Mouse (Mus musculus) myocyte (in vitro differentiated cells): ENCODE results near the gene Sulf2. TPM values are rescaled to one million over a fixed set of nuclear protein-coding genes. Genes with fewer than 3 reads are reported as not detected.

Source experiments
- H3K27me3 ChIP-seq: one replicate; pipeline ENCODE4 v1.6.1; 2011; ENCODE audit not compliant: control insufficient read depth, insufficient read depth, insufficient read length
- H3K36me3 ChIP-seq: one replicate; pipeline ENCODE4 v1.6.1; 2011; ENCODE audit not compliant: control insufficient read depth, insufficient read depth
- H3K4me2 ChIP-seq: one replicate; pipeline ENCODE4 v1.6.1; 2011; ENCODE audit warnings: low read depth, control low read depth
- H3K4me3 ChIP-seq: one replicate; pipeline ENCODE4 v1.5.1; 2011; ENCODE audit warnings: mild to moderate bottlenecking, control low read depth, moderate library complexity
- H3K79me2 ChIP-seq: one replicate; pipeline ENCODE4 v1.6.1; 2011; ENCODE audit not compliant: control insufficient read depth, insufficient read depth
- H3ac ChIP-seq: one replicate; pipeline ENCODE4 v1.6.1; 2011; ENCODE audit not compliant: control insufficient read depth, insufficient read length
- CEBPB ChIP-seq: IDR thresholded peaks from 2 replicates; pipeline ENCODE4 v1.6.1; 2011; ENCODE audit warnings: mild to moderate bottlenecking, moderate library complexity; ENCODE audit not compliant: poor library complexity, insufficient read depth, severe bottlenecking
- E2F4 ChIP-seq: IDR thresholded peaks from one replicate; pipeline ENCODE4 v1.6.1; 2011; ENCODE audit warnings: mild to moderate bottlenecking, control low read depth, moderate library complexity; ENCODE audit not compliant: insufficient read depth
- MAX ChIP-seq: IDR thresholded peaks from one replicate; pipeline ENCODE4 v1.6.1; 2011; ENCODE audit warnings: low read depth, mild to moderate bottlenecking, control low read depth
- MYOD1 ChIP-seq, 3 experiments: IDR thresholded peaks; one replicate each; pipeline ENCODE4 v1.6.1; 2011; ENCODE audit warnings: control low read depth in 2 of 3, low read depth in 2 of 3, mild to moderate bottlenecking in 2 of 3, moderate library complexity in 1 of 3; ENCODE audit not compliant: insufficient read length in 2 of 3, control insufficient read depth in 1 of 3
- MYOG ChIP-seq, 3 experiments: IDR thresholded peaks; one replicate each; pipeline ENCODE4 v1.6.1; 2011; ENCODE audit warnings: control low read depth in 2 of 3, low read depth in 2 of 3, mild to moderate bottlenecking in 2 of 3; ENCODE audit not compliant: insufficient read length in 2 of 3, control insufficient read depth in 1 of 3, insufficient read depth in 1 of 3
- POLR2A ChIP-seq: IDR thresholded peaks from one replicate; pipeline ENCODE4 v1.6.1; 2011; ENCODE audit warnings: low read depth, mild to moderate bottlenecking, control low read depth, moderate library complexity; ENCODE audit not compliant: insufficient read length
- POLR2AphosphoS2 ChIP-seq: IDR thresholded peaks from one replicate; pipeline ENCODE4 v1.6.1; 2011; ENCODE audit warnings: low read depth, control low read depth; ENCODE audit not compliant: insufficient read length
- REST ChIP-seq: IDR thresholded peaks from one replicate; pipeline ENCODE4 v1.6.1; 2011; ENCODE audit warnings: mild to moderate bottlenecking, control low read depth, moderate library complexity; ENCODE audit not compliant: insufficient read depth, insufficient read length
- SRF ChIP-seq: IDR thresholded peaks from one replicate; pipeline ENCODE4 v1.6.1; 2011; ENCODE audit warnings: low read depth; ENCODE audit not compliant: control insufficient read depth, insufficient read length
- TCF12 ChIP-seq: IDR thresholded peaks from one replicate; pipeline ENCODE4 v1.6.1; 2011; ENCODE audit warnings: mild to moderate bottlenecking, control low read depth; ENCODE audit not compliant: poor library complexity, insufficient read depth, severe bottlenecking
- TCF3 ChIP-seq: IDR thresholded peaks from one replicate; pipeline ENCODE4 v1.6.1; 2011; ENCODE audit warnings: low read depth, control low read depth; ENCODE audit not compliant: insufficient read length
- USF1 ChIP-seq: IDR thresholded peaks from one replicate; pipeline ENCODE4 v1.6.1; 2011; ENCODE audit warnings: low read depth, mild to moderate bottlenecking, control low read depth, moderate library complexity
- polyA plus RNA-seq: library from polyadenylated mRNA; unstranded; fragments of >200 nt; fragmentation: generic; extraction: Trizol; gene quantifications from one replicate; pipeline ENCODE4 v1.2.1, GENCODE M21; 2012; ENCODE audit warnings: missing spikeins

The Sulf2 gene
- polyA plus RNA-seq, 1 experiment = 36.7 TPM

DNA sequence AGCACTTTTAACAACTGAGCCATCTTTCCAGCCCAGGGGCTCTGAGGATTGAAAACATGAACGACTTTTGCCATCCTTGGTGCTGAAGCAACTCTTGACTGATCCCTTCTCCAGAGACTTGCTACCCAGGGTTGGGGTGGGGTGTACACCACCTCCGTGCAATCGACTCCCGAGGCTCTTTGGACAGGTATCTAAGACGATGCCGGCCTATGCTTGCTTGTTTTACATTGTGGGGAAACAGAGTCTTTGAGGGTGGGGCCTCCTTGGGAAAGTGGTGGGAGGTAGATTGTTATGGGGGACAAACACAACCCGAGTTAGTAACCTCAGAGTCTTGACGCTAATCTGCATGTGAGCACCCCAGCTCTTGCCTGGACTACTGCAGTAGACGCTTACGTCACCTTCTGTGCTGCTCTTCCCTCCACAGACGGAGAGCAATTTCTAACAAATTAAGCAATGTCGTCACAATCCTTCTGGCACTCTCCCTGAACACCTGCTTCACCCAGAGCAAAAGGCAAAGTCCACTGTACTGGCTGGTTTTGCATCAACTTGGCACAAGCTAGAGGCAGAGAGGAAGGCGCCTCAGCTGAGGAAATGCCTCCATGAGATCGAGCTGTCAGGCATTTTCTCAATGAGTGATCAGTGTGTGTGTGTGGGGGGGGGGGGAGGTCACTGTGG is 33.6 kb downstream of the Sulf2 start:
- no peaks in the 10 kb centered on the region for H3K79me2 ChIP-seq
- TF ChIP-seq REST = no peak
- TF ChIP-seq POLR2A = no peak
- TF ChIP-seq MYOD1 (IDR thresholded peaks at IDR 0.05; ENCODE audit: control insufficient read depth in 1 of 3, insufficient read length in 2 of 3, low read depth in 2 of 3) = peak in 1 of 3 experiments; percentile 3
- TF ChIP-seq CEBPB = no peak
- H3K36me3 ChIP-seq = no peaks in the 10 kb centered on the region
- H3K4me3 ChIP-seq = no peak overlapping the region
- no peaks in the 10 kb centered on the region for H3K27me3 ChIP-seq
- no peak overlapping the region for H3K4me2 ChIP-seq
- H3ac ChIP-seq = no peak overlapping the region

DNA sequence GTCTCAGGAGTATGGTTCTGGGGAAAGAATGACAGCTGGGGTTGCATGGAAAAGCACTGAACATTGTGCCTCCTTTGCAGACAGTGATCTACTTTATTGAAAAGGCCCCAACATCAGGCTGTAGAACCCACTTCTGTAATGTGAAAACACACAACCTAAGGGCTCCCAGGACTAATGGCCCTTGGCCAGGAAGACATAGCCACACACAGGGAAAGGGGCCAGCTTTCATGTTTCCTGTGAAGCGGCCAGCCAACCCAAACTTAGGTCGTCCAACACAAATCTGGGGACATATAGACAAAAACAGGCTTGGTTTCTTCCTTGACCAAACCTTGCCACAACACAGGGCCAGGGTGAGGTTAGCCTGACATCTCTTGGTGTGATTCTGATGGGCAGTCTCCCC is 35.5 kb downstream of the Sulf2 start:
- no peaks in the 10 kb centered on the region for H3K27me3 ChIP-seq
- H3K4me2 ChIP-seq = no peak overlapping the region
- H3K79me2 ChIP-seq = no peaks in the 10 kb centered on the region
- no peak overlapping the region for H3ac ChIP-seq
- TF ChIP-seq MAX (no peak), POLR2AphosphoS2 (no peak), MYOD1 (IDR thresholded peaks at IDR 0.05; ENCODE audit: control insufficient read depth in 1 of 3, insufficient read length in 2 of 3, low read depth in 2 of 3) (no peak), CEBPB (no peak), REST (no peak), TCF3 (no peak), MYOG (IDR thresholded peaks at IDR 0.05; ENCODE audit: control insufficient read depth in 1 of 3, insufficient read depth in 1 of 3, insufficient read length in 2 of 3, low read depth in 2 of 3) (no peak), POLR2A (no peak), E2F4 (no peak), TCF12 (no peak), SRF (no peak), USF1 (no peak)
- H3K36me3 ChIP-seq = no peaks in the 10 kb centered on the region
- H3K4me3 ChIP-seq = no peak overlapping the region

DNA sequence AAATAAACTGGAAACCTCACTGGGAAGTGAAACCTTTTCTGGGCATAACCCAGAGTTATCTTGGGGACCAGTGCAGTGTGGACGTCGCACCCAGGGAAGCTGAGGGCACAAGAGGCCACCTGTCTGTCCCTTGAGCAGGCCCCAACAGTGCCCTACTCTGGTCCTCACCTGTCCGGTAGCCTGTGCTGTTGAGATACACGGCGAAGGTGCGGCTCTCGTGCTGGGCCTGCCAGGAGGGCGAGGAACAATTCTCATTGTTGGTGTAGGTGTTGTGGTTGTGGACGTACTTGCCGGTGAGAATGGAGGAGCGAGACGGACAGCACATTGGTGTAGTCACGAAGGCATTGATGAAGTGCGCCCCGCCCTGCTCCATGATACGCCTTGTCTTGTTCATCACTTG is 38.8 kb downstream of the Sulf2 start:
- H3K4me2 ChIP-seq = no peak overlapping the region
- TF ChIP-seq POLR2A (no peak), MYOD1 (IDR thresholded peaks at IDR 0.05; ENCODE audit: control insufficient read depth in 1 of 3, insufficient read length in 2 of 3, low read depth in 2 of 3) (no peak), USF1 (no peak), CEBPB (no peak), SRF (no peak), TCF3 (no peak), TCF12 (no peak), MAX (no peak), POLR2AphosphoS2 (no peak), MYOG (IDR thresholded peaks at IDR 0.05; ENCODE audit: control insufficient read depth in 1 of 3, insufficient read depth in 1 of 3, insufficient read length in 2 of 3, low read depth in 2 of 3) (no peak), REST (no peak), E2F4 (no peak)
- H3K36me3 ChIP-seq = no peaks in the 10 kb centered on the region
- H3ac ChIP-seq = no peak overlapping the region
- H3K79me2 ChIP-seq = no peaks in the 10 kb centered on the region
- H3K27me3 ChIP-seq = no peaks in the 10 kb centered on the region
- no peak overlapping the region for H3K4me3 ChIP-seq

DNA sequence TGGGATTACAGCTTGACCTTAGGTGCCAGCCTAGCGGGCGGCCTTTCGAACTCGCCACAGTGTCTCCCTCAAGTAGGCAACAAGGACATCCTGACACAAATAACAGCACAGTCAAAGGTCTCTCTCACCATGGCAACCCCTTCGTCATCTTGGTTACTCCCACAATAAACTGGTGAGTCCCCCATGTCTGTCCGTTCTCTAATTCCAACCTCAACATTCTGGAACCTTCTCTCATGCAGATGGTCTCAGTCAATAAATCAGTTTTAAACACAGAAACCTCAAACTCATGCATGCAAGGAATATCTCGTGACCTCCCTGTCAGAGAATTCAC is 39.2 kb downstream of the Sulf2 start:
- no peaks in the 10 kb centered on the region for H3K27me3 ChIP-seq
- no peak overlapping the region for H3K4me3 ChIP-seq
- H3K36me3 ChIP-seq = no peaks in the 10 kb centered on the region
- no peak for TF ChIP-seq MYOD1 (IDR thresholded peaks at IDR 0.05; ENCODE audit: control insufficient read depth in 1 of 3, insufficient read length in 2 of 3, low read depth in 2 of 3)
- no peak for TF ChIP-seq POLR2AphosphoS2
- no peak for TF ChIP-seq E2F4
- TF ChIP-seq MAX = no peak
- no peak overlapping the region for H3K4me2 ChIP-seq
- no peaks in the 10 kb centered on the region for H3K79me2 ChIP-seq
- no peak overlapping the region for H3ac ChIP-seq

DNA sequence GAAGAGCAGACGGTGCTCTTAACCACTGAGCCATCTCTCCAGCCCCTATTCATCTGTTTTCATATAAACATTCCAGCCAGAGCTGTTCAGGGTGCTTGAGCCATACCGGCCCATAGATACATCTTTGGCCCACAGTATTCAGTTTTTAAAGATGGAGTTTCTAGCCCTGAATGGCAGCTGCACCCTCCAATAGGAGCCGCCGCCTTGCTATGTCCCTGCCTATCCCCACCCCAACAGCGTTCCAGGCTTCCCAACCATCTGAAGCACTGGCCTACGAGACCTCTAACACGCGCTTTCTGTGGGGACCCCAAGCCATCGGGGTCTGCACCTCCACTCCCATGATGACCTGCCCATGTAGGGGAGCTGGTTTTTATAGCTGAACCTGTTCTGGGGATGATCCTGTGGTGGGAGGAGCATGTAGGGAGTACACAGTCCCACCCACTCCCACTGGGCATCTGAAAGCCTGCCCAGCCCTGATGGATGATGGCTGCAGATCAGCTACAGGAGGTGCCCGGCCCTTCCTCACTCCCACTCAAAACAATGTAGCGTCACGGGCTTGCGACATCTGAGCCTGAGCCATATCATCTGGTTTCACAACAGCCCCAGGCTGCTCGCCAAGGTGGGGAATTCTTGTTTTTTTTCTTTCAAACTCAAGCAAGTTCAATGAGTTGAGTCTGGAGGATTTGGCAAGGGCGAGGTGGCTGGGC is 39.7 kb downstream of the Sulf2 start:
- H3K79me2 ChIP-seq = no peaks in the 10 kb centered on the region
- TF ChIP-seq CEBPB (peak; percentile 67; the same call in 1 of the 2 replicates), TCF3 (no peak)
- no peak overlapping the region for H3ac ChIP-seq
- H3K36me3 ChIP-seq = no peaks in the 10 kb centered on the region
- H3K27me3 ChIP-seq = no peaks in the 10 kb centered on the region
- no peak overlapping the region for H3K4me3 ChIP-seq
- H3K4me2 ChIP-seq = no peak overlapping the region
